Comparison of ENCODE assay signal across 15 mouse cellular contexts in genomic region chrX:71540821-71541510, GRCm38 (mm10). TPM values are rescaled to one million over a fixed set of nuclear protein-coding genes. Genes with fewer than 3 reads are reported as not detected.
DNase-seq lines count a peak whose midpoint lies in the region.
"Had no signal": no experiment of that assay in that cellular context is flagged by ENCODE, and none has a peak within 500 bp of the region (broad histone marks: within the 10 kb centered on the region; RNA-seq: fewer than 3 reads in every experiment).

No protein-coding gene starts in this region.

- H3K27me3 ChIP-seq in embryonic facial prominence, embryonic 10.5 days (replicated peaks; ENCODE audit: low read depth, poor library complexity, severe bottlenecking): peaks cover 24% of the 10 kb centered on the region
- H3K27me3 ChIP-seq: neural tube, embryonic 15.5 days; stomach, embryonic 15.5 days had no signal

- 82% methylated on average over 7 of the region's 7 CpGs for WGBS in embryonic facial prominence, embryonic 10.5 days

- DNase-seq in adrenal gland, adult 2 months: peak; percentile 48
- no peak for DNase-seq in adrenal gland, postnatal 25 days
- peak; percentile 3 for DNase-seq in left cerebral cortex, postnatal 4 days
- DNase-seq in left cerebral cortex, adult 9 months (ENCODE audit: low spot score in 2 of 2): no peak
- peak; percentile 43 for DNase-seq in kidney, postnatal 14 days
- peak; percentile 23 to 37 for DNase-seq in lung, postnatal 4 days
- no peak for DNase-seq in right cerebral cortex, adult 2 months (ENCODE audit: low spot score in 2 of 2)
- no peak for DNase-seq in embryonic facial prominence, embryonic 10.5 days (ENCODE audit: low spot score)
- DNase-seq: gastrocnemius, postnatal 36 days; heart, postnatal 10 days; layer of hippocampus, adult 9-11 months; right cerebral cortex, postnatal 4 days had no signal

- no peaks in the 10 kb centered on the region for H3K4me1 ChIP-seq in embryonic facial prominence, embryonic 10.5 days
- H3K4me1 ChIP-seq: embryonic facial prominence, embryonic 13.5 days; neural tube, embryonic 15.5 days; stomach, embryonic 15.5 days had no signal

- intact Hi-C loops in left cerebral cortex, postnatal 4 days (cut with DNase I): no loop called here

- no peak overlapping the region for H3K27ac ChIP-seq in embryonic facial prominence, embryonic 10.5 days (replicated peaks)
- H3K27ac ChIP-seq: embryonic facial prominence, embryonic 13.5 days; neural tube, embryonic 15.5 days; stomach, embryonic 15.5 days had no signal

- no peaks in the 10 kb centered on the region for H3K36me3 ChIP-seq in embryonic facial prominence, embryonic 10.5 days (replicated peaks)
- H3K36me3 ChIP-seq: embryonic facial prominence, embryonic 13.5 days; neural tube, embryonic 15.5 days; stomach, embryonic 15.5 days had no signal

- H3K9me3 ChIP-seq in embryonic facial prominence, embryonic 10.5 days: no peaks in the 10 kb centered on the region
- H3K9me3 ChIP-seq: embryonic facial prominence, embryonic 13.5 days; neural tube, embryonic 15.5 days; stomach, embryonic 15.5 days had no signal

- no peak overlapping the region for H3K4me3 ChIP-seq in embryonic facial prominence, embryonic 10.5 days
- H3K4me3 ChIP-seq: embryonic facial prominence, embryonic 13.5 days; neural tube, embryonic 15.5 days; stomach, embryonic 15.5 days had no signal

RNA-seq across cellular contexts. Expression of gene Hmgb3, which starts 14.8 kb away (rescaled TPM):
- total RNA-seq in adrenal gland, adult 2 months (2021): 100 to 1,000 TPM; 187 to 204 TPM
- polyA plus RNA-seq in adrenal gland, adult 2 months (2012; rRNA removed): 94.7 and 142 TPM in 2 replicates
- 175 and 193 TPM in 2 replicates for total RNA-seq in adrenal gland, postnatal 25 days (2021)
- total RNA-seq in left cerebral cortex, postnatal 4 days (2021): 100 to 1,000 TPM; 189 to 222 TPM
- 686 and 718 TPM in 2 replicates for polyA plus RNA-seq in embryonic facial prominence, embryonic 10.5 days (2016; fragmentation: Nextera tagmentation; extraction: Ambion mirVana)

RNA-seq across cellular contexts. Expression of gene Cd99l2, which starts 48.3 kb away (rescaled TPM):
- 100 to 1,000 TPM in 1 of 2 experiments, 10 to 100 TPM in 1; 78.0 to 110 TPM for total RNA-seq in adrenal gland, adult 2 months (2021)
- 18.7 and 21.4 TPM in 2 replicates for polyA plus RNA-seq in adrenal gland, adult 2 months (2012; rRNA removed)
- total RNA-seq in adrenal gland, postnatal 25 days (2021): 72.9 and 80.4 TPM in 2 replicates
- total RNA-seq in left cerebral cortex, postnatal 4 days (2021): 10 to 100 TPM; 75.9 to 95.1 TPM
- polyA plus RNA-seq in embryonic facial prominence, embryonic 10.5 days (2016; fragmentation: Nextera tagmentation; extraction: Ambion mirVana): 18.9 and 19.3 TPM in 2 replicates

Comparison
In these comparisons a context has a peak if more than half of its experiments do, and no peak if none do; other contexts are left out.
1. DNase-seq: peak in adrenal gland, adult 2 months (single experiment), left cerebral cortex, postnatal 4 days (single experiment), kidney, postnatal 14 days (single experiment) and lung, postnatal 4 days (2 of 2); none in adrenal gland, postnatal 25 days (single experiment), left cerebral cortex, adult 9 months (0 of 2), right cerebral cortex, adult 2 months (0 of 2) and embryonic facial prominence, embryonic 10.5 days (single experiment).